Mouse (Mus musculus) spleen, adult 2 months (tissue): ENCODE measurements around the gene Pear1. TPM values are rescaled to one million over a fixed set of nuclear protein-coding genes. Genes with fewer than 3 reads are reported as not detected.

Experiments
- DNase-seq, 2 experiments: peaks; one replicate each; pipeline versions ENCODE4 v3.0.0 to v3.0.0-alpha.2; 2012 to 2021; ENCODE audit warnings: low spot score in 2 of 2, low read depth in 1 of 2
- H3K27ac ChIP-seq: fragments of 200-500 bp; 2 replicates; pipeline ENCODE4 v1.5.1; 2012; ENCODE audit warnings: low read length, inconsistent platforms; ENCODE audit not compliant: insufficient read depth
- H3K27me3 ChIP-seq: fragments of 200-500 bp; 2 replicates; pipeline ENCODE4 v1.6.1; 2012; ENCODE audit warnings: mild to moderate bottlenecking, moderate library complexity, low read length, inconsistent platforms; ENCODE audit not compliant: control insufficient read depth, insufficient read depth
- H3K36me3 ChIP-seq: fragments of 200-500 bp; 2 replicates; pipeline ENCODE4 v1.6.1; 2012; ENCODE audit warnings: mild to moderate bottlenecking, low read length, inconsistent platforms; ENCODE audit not compliant: control insufficient read depth, insufficient read depth
- H3K4me1 ChIP-seq: fragments of 200-500 bp; 2 replicates; pipeline ENCODE4 v1.6.1; 2011; ENCODE audit warnings: inconsistent platforms; ENCODE audit not compliant: control insufficient read depth, insufficient read depth, insufficient read length
- H3K4me3 ChIP-seq: fragments of 200-500 bp; 2 replicates; pipeline ENCODE4 v1.5.1; 2011; ENCODE audit warnings: mild to moderate bottlenecking, inconsistent platforms; ENCODE audit not compliant: insufficient read depth, insufficient read length; ENCODE audit errors: extremely low read depth
- CTCF ChIP-seq: fragments of 200-500 bp; IDR thresholded peaks from 2 replicates; pipeline ENCODE4 v1.5.1; 2011; ENCODE audit warnings: mild to moderate bottlenecking, inconsistent platforms; ENCODE audit not compliant: insufficient read depth, insufficient read length, insufficient replicate concordance; ENCODE audit errors: extremely low read depth
- POLR2A ChIP-seq: fragments of 200-500 bp; IDR thresholded peaks from 2 replicates; pipeline ENCODE4 v1.6.1; 2011; ENCODE audit warnings: low read depth, low read length, inconsistent platforms
- WGBS: fragments of 180-500 bp; shearing (Covaris S2); methylation state at CpG from one replicate; pipeline ENCODE4 v1.1.7; 2018; 5-methylcytosine and 5-hydroxymethylcytosine counted together
- polyA plus RNA-seq: library from polyadenylated mRNA; depleted of rRNA; stranded (reverse); fragments of >200 nt; gene quantifications from 2 replicates; pipeline ENCODE4 v1.2.3, GENCODE M21; 2012

The Pear1 gene
- polyA plus RNA-seq, 1 experiment, result 63.8 TPM

DNA sequence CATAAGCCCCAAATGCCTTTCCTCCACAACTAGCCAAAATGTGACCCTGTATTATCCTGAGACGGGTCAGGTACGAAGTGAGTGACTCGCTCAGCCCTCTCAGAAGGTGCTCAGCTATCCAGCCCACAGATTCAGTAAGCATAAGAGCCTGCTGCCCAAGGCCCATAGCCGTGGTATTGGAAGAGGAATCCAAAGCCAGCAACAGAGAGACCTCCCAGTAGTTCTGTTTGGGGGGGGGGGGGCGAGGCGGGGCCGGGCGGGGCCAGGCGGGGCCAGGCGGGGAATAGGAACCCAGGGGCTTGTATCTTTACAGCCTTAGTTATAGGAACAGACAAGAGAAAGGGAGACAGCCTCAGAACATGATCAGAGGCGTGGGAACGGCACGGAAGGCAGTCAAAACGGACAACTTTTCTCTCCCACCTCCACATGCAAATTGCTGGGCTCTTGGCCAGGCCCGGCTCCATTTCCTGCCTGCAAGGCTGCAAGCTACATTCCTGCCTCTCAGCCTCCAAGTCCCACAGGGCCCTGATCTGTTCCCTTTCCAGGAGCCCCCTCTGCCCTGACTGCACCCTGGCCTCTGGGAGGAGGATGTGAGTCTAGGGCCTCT, 60.3 kb downstream of the Pear1 start:
- 21% methylated on average over 13 of the region's 15 CpGs for WGBS
- Histone ChIP-seq H3K4me1 (peaks cover 23% of the 10 kb centered on the region; the same call in 1 of the 2 replicates), H3K27me3 (no peaks in the 10 kb centered on the region), H3K4me3 (peak overlapping the region; percentile 10; the same call in 1 of the 2 replicates), H3K36me3 (no peaks in the 10 kb centered on the region), H3K27ac (peak overlapping the region; percentile 50; the same call in 1 of the 2 replicates)
- DNase-seq, result no peak
- TF ChIP-seq CTCF (no peak), POLR2A (no peak)

DNA sequence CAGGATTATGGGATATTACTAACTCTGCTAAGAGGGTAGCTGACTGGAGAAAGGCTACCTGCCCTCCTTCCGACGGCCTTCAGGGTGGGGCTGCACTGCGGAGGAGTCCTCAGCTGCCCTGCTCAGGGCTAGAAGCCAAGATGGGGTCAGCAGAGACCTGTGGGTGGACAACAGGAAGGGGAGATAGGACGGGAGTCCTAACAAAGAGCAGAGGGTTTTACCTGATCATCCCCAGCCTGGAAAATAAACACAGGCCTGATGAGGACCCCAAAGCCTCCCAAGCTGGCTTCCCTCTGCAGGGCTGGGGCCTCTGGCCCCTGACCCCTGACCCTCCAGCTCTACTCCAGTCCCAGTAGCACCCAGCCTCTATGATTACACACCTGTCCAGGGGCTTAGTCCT, 60.9 kb downstream of the Pear1 start:
- Histone ChIP-seq H3K4me1 (peaks cover 22% of the 10 kb centered on the region; the same call in 1 of the 2 replicates), H3K27me3 (no peaks in the 10 kb centered on the region), H3K4me3 (no peak overlapping the region), H3K27ac (no peak overlapping the region), H3K36me3 (no peaks in the 10 kb centered on the region)
- 70% methylated on average over 4 of the region's 4 CpGs for WGBS
- TF ChIP-seq POLR2A, result no peak
- no peak for TF ChIP-seq CTCF
- no peak for DNase-seq

DNA sequence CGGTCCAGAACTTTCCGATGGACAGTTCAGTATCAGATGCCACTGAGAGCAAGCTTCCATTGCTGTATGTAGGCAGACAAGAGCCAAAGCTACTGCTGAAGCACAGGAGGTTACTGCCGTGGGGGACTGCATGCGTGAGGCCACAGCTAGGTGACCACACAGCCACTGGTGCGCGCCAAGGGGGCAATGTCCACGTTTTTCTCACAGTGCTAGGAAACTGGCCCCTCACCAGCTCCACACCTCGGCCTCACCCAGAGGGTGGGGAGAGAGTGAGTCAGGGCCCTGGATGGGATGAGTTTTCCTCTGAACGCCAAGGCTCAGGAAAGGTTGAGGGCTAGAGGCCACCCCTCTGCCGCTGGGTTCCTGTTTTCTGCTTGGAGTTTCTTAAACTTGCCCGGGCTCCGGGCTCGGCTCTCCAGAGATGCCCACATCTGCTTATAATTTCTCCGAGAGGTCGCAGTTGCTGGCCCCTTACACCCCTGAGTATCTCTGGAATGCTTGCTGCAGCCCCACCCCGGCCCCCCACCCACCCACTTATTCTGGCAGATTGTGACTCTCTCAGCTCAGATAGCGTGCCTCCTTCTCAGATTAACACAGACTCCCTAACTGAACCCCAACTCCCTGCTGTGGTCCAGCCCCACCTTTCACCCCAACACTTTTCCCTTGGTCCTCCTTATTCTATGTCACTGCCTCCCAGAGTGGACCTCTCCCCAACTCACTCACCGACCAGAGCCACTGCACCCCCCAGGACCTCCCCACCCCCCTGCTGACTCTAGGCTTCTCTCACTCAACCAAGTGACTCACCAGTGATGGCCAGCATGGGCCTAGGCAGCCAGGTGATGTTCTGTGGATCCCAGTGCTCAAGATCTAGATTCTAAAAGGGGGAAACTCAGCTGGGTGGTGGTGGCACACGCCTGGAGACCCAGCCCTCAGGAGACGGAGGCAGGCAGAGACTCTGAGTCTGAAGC, 62.4 kb downstream of the Pear1 start:
- Histone ChIP-seq H3K36me3 (no peaks in the 10 kb centered on the region), H3K4me1 (peaks cover 15% of the 10 kb centered on the region; the same call in 1 of the 2 replicates), H3K4me3 (no peak overlapping the region), H3K27ac (no peak overlapping the region), H3K27me3 (no peaks in the 10 kb centered on the region)
- WGBS, result 66% methylated on average over 20 of the region's 20 CpGs
- TF ChIP-seq CTCF (no peak), POLR2A (no peak)
- DNase-seq, result no peak

DNA sequence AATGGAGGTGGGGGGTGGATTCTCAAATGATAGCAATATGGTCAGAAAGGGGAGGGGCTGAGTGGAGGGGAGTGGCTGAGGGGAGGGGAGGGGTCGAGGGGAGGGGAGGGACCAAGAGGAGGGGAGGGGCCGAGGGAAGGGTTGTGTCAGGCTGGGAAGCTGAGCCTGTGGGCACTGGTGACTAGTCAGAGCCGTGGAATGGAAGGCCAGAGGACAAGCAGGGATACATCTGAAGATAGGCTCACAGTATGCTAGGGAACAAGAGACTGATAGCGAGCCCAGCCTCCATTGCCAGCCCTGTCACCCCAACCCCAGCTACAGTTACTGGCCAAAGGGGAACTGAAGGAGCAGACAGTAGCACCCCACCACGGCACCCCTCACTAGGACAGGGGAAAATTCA, 65.5 kb downstream of the Pear1 start:
- 71% methylated on average over 5 of the region's 5 CpGs for WGBS
- H3K4me1 ChIP-seq, result peaks cover 2% of the 10 kb centered on the region
- H3K27ac ChIP-seq, result no peak overlapping the region
- no peaks in the 10 kb centered on the region for H3K27me3 ChIP-seq
- no peak overlapping the region for H3K4me3 ChIP-seq
- DNase-seq, result no peak
- H3K36me3 ChIP-seq, result peaks cover 2% of the 10 kb centered on the region; the same call in 1 of the 2 replicates
- TF ChIP-seq POLR2A (no peak), CTCF (no peak)

DNA sequence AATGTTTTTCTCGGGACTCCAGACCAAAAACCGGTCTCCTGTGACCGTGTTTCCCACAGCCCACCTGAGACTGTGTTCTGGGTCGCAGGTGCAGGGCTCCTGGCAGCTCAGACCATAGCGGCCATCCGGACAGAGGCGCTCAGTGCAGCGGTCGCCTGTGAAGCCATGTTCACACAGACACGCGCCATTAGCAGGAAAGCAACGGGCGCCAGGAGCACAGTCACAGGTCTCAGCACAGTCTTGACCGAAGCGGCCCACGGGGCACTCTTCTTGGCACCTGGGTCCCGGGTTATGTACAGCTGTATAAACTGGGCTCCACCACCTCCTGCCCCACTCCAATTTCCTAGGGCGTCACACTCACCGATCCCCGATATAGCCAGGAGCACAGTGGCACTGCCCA, 67.6 kb downstream of the Pear1 start:
- Histone ChIP-seq H3K4me1 (peaks cover 2% of the 10 kb centered on the region; the same call in 1 of the 2 replicates), H3K36me3 (peaks cover 5% of the 10 kb centered on the region), H3K27ac (no peak overlapping the region), H3K4me3 (no peak overlapping the region), H3K27me3 (no peaks in the 10 kb centered on the region)
- TF ChIP-seq CTCF, result no peak
- no peak for TF ChIP-seq POLR2A
- 87% methylated on average over 20 of the region's 20 CpGs for WGBS
- DNase-seq, result no peak

GRCm38 (mm10) chr3:87755964-87756363, 68.1 kb downstream of the Pear1 start:
- no peaks in the 10 kb centered on the region for H3K27me3 ChIP-seq
- H3K36me3 ChIP-seq, result peaks cover 7% of the 10 kb centered on the region
- 27% methylated on average over 24 of the region's 24 CpGs for WGBS
- no peak for TF ChIP-seq POLR2A
- peak; percentile 97 for TF ChIP-seq CTCF
- H3K4me1 ChIP-seq, result peaks cover 2% of the 10 kb centered on the region; the same call in 1 of the 2 replicates
- H3K4me3 ChIP-seq, result no peak overlapping the region
- peak in 1 of 2 experiments; percentile 80 for DNase-seq
- H3K27ac ChIP-seq, result no peak overlapping the region

DNA sequence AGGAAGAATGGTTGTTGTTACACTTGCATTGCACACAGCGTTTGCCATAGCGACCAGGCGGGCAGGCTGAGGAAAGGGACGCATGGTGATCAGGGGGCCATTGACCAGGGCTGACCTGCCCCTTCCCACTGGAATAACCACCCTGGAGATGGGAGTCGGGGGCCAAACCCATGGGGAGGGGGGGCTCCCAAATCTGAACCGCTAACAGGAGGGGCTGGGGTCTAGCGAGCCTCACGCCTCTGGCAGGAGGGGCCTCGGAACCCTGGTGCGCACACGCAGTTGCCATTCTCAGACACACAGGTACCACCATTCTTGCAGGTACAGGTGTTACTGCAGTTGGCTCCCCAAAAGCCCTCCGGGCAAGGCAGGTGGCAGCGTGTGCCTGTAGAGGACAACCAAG, 70.3 kb downstream of the Pear1 start:
- Histone ChIP-seq H3K27me3 (no peaks in the 10 kb centered on the region), H3K4me1 (peaks cover 2% of the 10 kb centered on the region; the same call in 1 of the 2 replicates), H3K36me3 (peaks cover 8% of the 10 kb centered on the region), H3K27ac (no peak overlapping the region), H3K4me3 (no peak overlapping the region)
- 95% methylated on average over 13 of the region's 13 CpGs for WGBS
- no peak for DNase-seq
- no peak for TF ChIP-seq POLR2A
- TF ChIP-seq CTCF, result no peak
